Mouse (Mus musculus) cerebral cortex, adult 2 months (tissue): Measurements from ENCODE around the gene Stk32c.

Experiments used
- WGBS: fragments of 180-500 bp; shearing (Covaris S2); methylation state at CpG from one replicate; pipeline ENCODE4 v1.1.7; 2018; 5-methylcytosine and 5-hydroxymethylcytosine counted together

The Stk32c gene

GRCm38 (mm10) chr7:139093781-139094180 lies 119.3 kb downstream of the Stk32c start:
- WGBS: 76% methylated on average over 7 of the region's 7 CpGs

GRCm38 (mm10) chr7:139093124-139093523 lies 120.0 kb downstream of the Stk32c start:
- WGBS: 58% methylated on average over 5 of the region's 5 CpGs

- WGBS: 95% methylated on average over 5 of the region's 5 CpGs
Observed at GRCm38 (mm10) chr7:139092676-139093075, 120.4 kb downstream of the Stk32c start.

GRCm38 (mm10) chr7:139091681-139092080 lies 121.4 kb downstream of the Stk32c start:
- WGBS: 91% methylated on average over 9 of the region's 9 CpGs

GRCm38 (mm10) chr7:139089892-139090874 lies 122.9 kb downstream of the Stk32c start:
- WGBS: 61% methylated on average over 12 of the region's 12 CpGs

GRCm38 (mm10) chr7:139087801-139088200 lies 125.3 kb downstream of the Stk32c start:
- WGBS: 36% methylated on average over 2 of the region's 2 CpGs

GRCm38 (mm10) chr7:139086195-139087158 lies 126.6 kb downstream of the Stk32c start:
- WGBS: 3% methylated on average over 61 of the region's 61 CpGs

- WGBS: 5% methylated on average over 32 of the region's 32 CpGs
Observed at GRCm38 (mm10) chr7:139085629-139086194, 127.4 kb downstream of the Stk32c start, which contains the start of gene Dpysl4. TSS of gene Dpysl4 (plus strand) at chr7:139086001.

GRCm38 (mm10) chr7:139084316-139084715 lies 128.8 kb downstream of the Stk32c start:
- WGBS: 62% methylated on average over 1 of the region's 1 CpGs

- 69% methylated on average over 8 of the region's 8 CpGs for WGBS
Observed at GRCm38 (mm10) chr7:139082281-139082680, 130.8 kb downstream of the Stk32c start.

- 43% methylated on average over 5 of the region's 5 CpGs for WGBS
Observed at GRCm38 (mm10) chr7:139081158-139081557, 131.9 kb downstream of the Stk32c start.

GRCm38 (mm10) chr7:139080714-139081113 lies 132.4 kb downstream of the Stk32c start:
- 67% methylated on average over 4 of the region's 4 CpGs for WGBS

GRCm38 (mm10) chr7:139079141-139079540 lies 134.0 kb downstream of the Stk32c start:
- 82% methylated on average over 7 of the region's 7 CpGs for WGBS

GRCm38 (mm10) chr7:139078181-139078580 lies 134.9 kb downstream of the Stk32c start:
- 30% methylated on average over 6 of the region's 6 CpGs for WGBS

- 42% methylated on average over 7 of the region's 7 CpGs for WGBS
Observed at GRCm38 (mm10) chr7:139077283-139077682, 135.8 kb downstream of the Stk32c start.

- 65% methylated on average over 14 of the region's 14 CpGs for WGBS
Observed at GRCm38 (mm10) chr7:139075054-139075794, 137.9 kb downstream of the Stk32c start.

GRCm38 (mm10) chr7:139074189-139074588 lies 138.9 kb downstream of the Stk32c start:
- 66% methylated on average over 6 of the region's 6 CpGs for WGBS

GRCm38 (mm10) chr7:139068182-139068623 lies 144.9 kb downstream of the Stk32c start:
- 1% methylated on average over 2 of the region's 2 CpGs for WGBS

- WGBS: 62% methylated on average over 4 of the region's 4 CpGs
Observed at GRCm38 (mm10) chr7:139063406-139063805, 149.7 kb downstream of the Stk32c start.
